Mouse (Mus musculus) spleen, adult 2 months (tissue): ENCODE data around the gene Gps2.

Experiments used
- CTCF ChIP-seq: fragments of 200-500 bp; IDR thresholded peaks from 2 replicates; pipeline ENCODE4 v1.5.1; 2011; ENCODE audit warnings: mild to moderate bottlenecking, inconsistent platforms; ENCODE audit not compliant: insufficient read depth, insufficient read length, insufficient replicate concordance; ENCODE audit errors: extremely low read depth
- POLR2A ChIP-seq: fragments of 200-500 bp; IDR thresholded peaks from 2 replicates; pipeline ENCODE4 v1.6.1; 2011; ENCODE audit warnings: low read depth, low read length, inconsistent platforms

DNA sequence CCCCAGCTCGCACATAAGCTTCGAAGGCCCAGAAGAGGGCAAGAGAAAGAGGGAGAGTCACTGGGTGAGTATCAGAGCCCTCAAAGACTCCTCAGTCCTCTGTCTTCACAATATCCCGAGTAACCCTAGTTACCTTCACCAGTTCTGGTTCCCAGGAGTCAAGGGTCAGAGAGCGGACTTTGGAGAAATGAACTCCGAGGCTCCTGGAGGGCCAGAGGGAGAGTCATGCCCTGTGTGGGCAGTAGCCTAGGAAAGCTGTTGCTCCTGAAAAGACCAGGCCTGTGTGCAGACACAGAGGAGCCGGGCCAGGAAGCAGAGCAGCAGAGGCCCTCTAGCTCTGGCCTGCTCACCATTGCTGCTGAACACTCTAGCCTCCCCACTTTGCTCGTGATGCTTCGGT lies 29.0 kb upstream of the Gps2 start:
- TF ChIP-seq CTCF (no peak), POLR2A (no peak)
